Mouse (Mus musculus): ENCODE measurements around the gene Bcl7c. TPM values are rescaled to one million over a fixed set of nuclear protein-coding genes. Genes with fewer than 3 reads are reported as not detected.
A peak's percentile ranks its signal among the peaks of the same experiment; 100 is the strongest.

Gene Bcl7c
- total RNA-seq, 1 experiment, result 35.6 TPM

- DNase-seq (ENCODE audit: low read depth, low spot score), result no peak
- no peak overlapping the region for H3K4me3 ChIP-seq (ENCODE audit: insufficient read depth in 1 of 2, low read depth in 1 of 2, low read length in 2 of 2, poor library complexity in 1 of 2, severe bottlenecking in 1 of 2)
These were observed 2.7 kb upstream of the Bcl7c start for GRCm38 (mm10) chr7:127711456-127711855.

GRCm38 (mm10) chr7:127711031-127711430, 2.3 kb upstream of the Bcl7c start:
- Histone ChIP-seq H3K4me3 (ENCODE audit: insufficient read depth in 1 of 2, low read depth in 1 of 2, low read length in 2 of 2, poor library complexity in 1 of 2, severe bottlenecking in 1 of 2) (no peak overlapping the region), H3K9ac (ENCODE audit: insufficient read depth, low read depth, low read length, poor library complexity, severe bottlenecking) (no peak overlapping the region), H3K36me3 (ENCODE audit: control insufficient read depth, insufficient read depth, low read length, poor library complexity, severe bottlenecking) (peaks cover 5% of the 10 kb centered on the region; the same call in 1 of the 2 replicates), H3K27ac (ENCODE audit: insufficient read depth, low read depth, low read length, poor library complexity, severe bottlenecking) (no peak overlapping the region), H3K4me1 (ENCODE audit: control insufficient read depth in 2 of 2, insufficient read depth in 2 of 2, low read length in 2 of 2, poor library complexity in 1 of 2) (peaks cover 7 to 22% of the 10 kb centered on the region in 2 experiments; a peak in 3 of 4 replicates), H3K9me3 (ENCODE audit: control insufficient read depth, insufficient read depth, low read depth, low read length) (no peaks in the 10 kb centered on the region)
- DNase-seq (ENCODE audit: low read depth, low spot score), result no peak
- in situ Hi-C loops (cut with MboI; ENCODE audit: low sequenced_read_pairs in 2 of 2, unreplicated experiment in 2 of 2), result no loop called here
- TF ChIP-seq ZC3H11A (IDR thresholded peaks at IDR 0.05; ENCODE audit: borderline replicate concordance, low read depth, low read length), result no peak
- TF ChIP-seq CHD2 (IDR thresholded peaks at IDR 0.05; ENCODE audit: low read depth, low read length), result no peak
- TF ChIP-seq ZNF384 (IDR thresholded peaks at IDR 0.05; ENCODE audit: low read depth, low read length), result no peak
- no peak for TF ChIP-seq HCFC1 (IDR thresholded peaks at IDR 0.05; ENCODE audit: borderline replicate concordance, insufficient read depth, low read length)
- TF ChIP-seq MAFK (IDR thresholded peaks at IDR 0.05; ENCODE audit: insufficient read depth, low read depth, low read length), result no peak

More at GRCm38 (mm10) chr7:127711456-127711855, 2.7 kb upstream of the Bcl7c start:
- no peaks in the 10 kb centered on the region for H3K9me3 ChIP-seq (ENCODE audit: control insufficient read depth, insufficient read depth, low read depth, low read length)
- in situ Hi-C loops (cut with MboI; ENCODE audit: low sequenced_read_pairs in 2 of 2, unreplicated experiment in 2 of 2), result no loop called here
- TF ChIP-seq MAFK (IDR thresholded peaks at IDR 0.05; ENCODE audit: insufficient read depth, low read depth, low read length), result no peak
- no peak for TF ChIP-seq CHD2 (IDR thresholded peaks at IDR 0.05; ENCODE audit: low read depth, low read length)
- TF ChIP-seq ZC3H11A (IDR thresholded peaks at IDR 0.05; ENCODE audit: borderline replicate concordance, low read depth, low read length), result no peak
- no peak for TF ChIP-seq ZNF384 (IDR thresholded peaks at IDR 0.05; ENCODE audit: low read depth, low read length)
- no peak for TF ChIP-seq HCFC1 (IDR thresholded peaks at IDR 0.05; ENCODE audit: borderline replicate concordance, insufficient read depth, low read length)
- H3K4me1 ChIP-seq (ENCODE audit: control insufficient read depth in 2 of 2, insufficient read depth in 2 of 2, low read length in 2 of 2, poor library complexity in 1 of 2), result peaks cover 7 to 22% of the 10 kb centered on the region in 2 experiments; a peak in 3 of 4 replicates
- no peak overlapping the region; the same call in 1 of the 2 replicates for H3K9ac ChIP-seq (ENCODE audit: insufficient read depth, low read depth, low read length, poor library complexity, severe bottlenecking)
- H3K36me3 ChIP-seq (ENCODE audit: control insufficient read depth, insufficient read depth, low read length, poor library complexity, severe bottlenecking), result peaks cover under 1% of the 10 kb centered on the region; the same call in 1 of the 2 replicates
- H3K27ac ChIP-seq (ENCODE audit: insufficient read depth, low read depth, low read length, poor library complexity, severe bottlenecking), result peak overlapping the region; percentile 87; the same call in 1 of the 2 replicates

- peaks cover 7 to 24% of the 10 kb centered on the region in 2 experiments; a peak in 3 of 4 replicates for H3K4me1 ChIP-seq (ENCODE audit: control insufficient read depth in 2 of 2, insufficient read depth in 2 of 2, low read length in 2 of 2, poor library complexity in 1 of 2)
- H3K9me3 ChIP-seq (ENCODE audit: control insufficient read depth, insufficient read depth, low read depth, low read length), result no peaks in the 10 kb centered on the region
- H3K27ac ChIP-seq (ENCODE audit: insufficient read depth, low read depth, low read length, poor library complexity, severe bottlenecking), result no peak overlapping the region
- H3K4me3 ChIP-seq (ENCODE audit: insufficient read depth in 1 of 2, low read depth in 1 of 2, low read length in 2 of 2, poor library complexity in 1 of 2, severe bottlenecking in 1 of 2), result peak overlapping the region; percentile 71 to 86
- in situ Hi-C loops (cut with MboI; ENCODE audit: low sequenced_read_pairs in 2 of 2, unreplicated experiment in 2 of 2), result no loop called here
- H3K9ac ChIP-seq (ENCODE audit: insufficient read depth, low read depth, low read length, poor library complexity, severe bottlenecking), result peak overlapping the region; percentile 83; the same call in 1 of the 2 replicates
- TF ChIP-seq ZNF384 (IDR thresholded peaks at IDR 0.05; ENCODE audit: low read depth, low read length) (no peak), MAFK (IDR thresholded peaks at IDR 0.05; ENCODE audit: insufficient read depth, low read depth, low read length) (no peak), HCFC1 (IDR thresholded peaks at IDR 0.05; ENCODE audit: borderline replicate concordance, insufficient read depth, low read length) (no peak), ZC3H11A (IDR thresholded peaks at IDR 0.05; ENCODE audit: borderline replicate concordance, low read depth, low read length) (no peak), CHD2 (IDR thresholded peaks at IDR 0.05; ENCODE audit: low read depth, low read length) (no peak)
- H3K36me3 ChIP-seq (ENCODE audit: control insufficient read depth, insufficient read depth, low read length, poor library complexity, severe bottlenecking), result peaks cover 14% of the 10 kb centered on the region; the same call in 1 of the 2 replicates
- no peak for DNase-seq (ENCODE audit: low read depth, low spot score)
These were observed 687 bp upstream of the Bcl7c start for GRCm38 (mm10) chr7:127709261-127709979.

- Histone ChIP-seq H3K9ac (ENCODE audit: insufficient read depth, low read depth, low read length, poor library complexity, severe bottlenecking) (peak overlapping the region; percentile 27), H3K36me3 (ENCODE audit: control insufficient read depth, insufficient read depth, low read length, poor library complexity, severe bottlenecking) (peaks cover 14% of the 10 kb centered on the region; the same call in 1 of the 2 replicates), H3K9me3 (ENCODE audit: control insufficient read depth, insufficient read depth, low read depth, low read length) (no peaks in the 10 kb centered on the region), H3K4me3 (ENCODE audit: insufficient read depth in 1 of 2, low read depth in 1 of 2, low read length in 2 of 2, poor library complexity in 1 of 2, severe bottlenecking in 1 of 2) (peak overlapping the region; percentile 73 to 86), H3K27ac (ENCODE audit: insufficient read depth, low read depth, low read length, poor library complexity, severe bottlenecking) (no peak overlapping the region; the same call in 1 of the 2 replicates), H3K4me1 (ENCODE audit: control insufficient read depth in 2 of 2, insufficient read depth in 2 of 2, low read length in 2 of 2, poor library complexity in 1 of 2) (peaks cover 5 to 24% of the 10 kb centered on the region in 2 experiments; a peak in 3 of 4 replicates)
- TF ChIP-seq HCFC1 (IDR thresholded peaks at IDR 0.05; ENCODE audit: borderline replicate concordance, insufficient read depth, low read length) (no peak), ZNF384 (IDR thresholded peaks at IDR 0.05; ENCODE audit: low read depth, low read length) (no peak), MAFK (IDR thresholded peaks at IDR 0.05; ENCODE audit: insufficient read depth, low read depth, low read length) (no peak), ZC3H11A (IDR thresholded peaks at IDR 0.05; ENCODE audit: borderline replicate concordance, low read depth, low read length) (no peak), CHD2 (IDR thresholded peaks at IDR 0.05; ENCODE audit: low read depth, low read length) (no peak)
- DNase-seq (ENCODE audit: low read depth, low spot score), result no peak
- in situ Hi-C loops (cut with MboI; ENCODE audit: low sequenced_read_pairs in 2 of 2, unreplicated experiment in 2 of 2), result no loop called here
These were observed 851 bp downstream of the Bcl7c start for GRCm38 (mm10) chr7:127707957-127708206.
